Comparison of ENCODE assay signal across 18 mouse cellular contexts in the genomic region with DNA sequence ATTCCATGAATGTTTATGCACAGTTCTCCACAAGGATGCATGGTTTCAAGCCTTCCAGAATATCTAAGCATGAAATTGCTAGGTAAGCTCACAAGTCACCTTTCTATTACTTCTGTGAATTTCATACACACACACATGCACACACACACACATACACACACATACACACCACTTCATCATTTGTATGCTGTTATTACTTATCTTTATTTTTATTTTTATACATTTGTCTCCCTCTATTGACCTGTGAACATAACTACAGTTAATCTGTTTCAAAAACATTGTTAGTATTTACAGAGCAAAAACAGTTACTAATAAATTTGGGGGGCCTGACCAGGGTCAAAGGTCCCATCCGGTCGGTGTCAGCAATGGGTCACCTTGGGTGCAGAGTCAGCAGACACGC.
DNase-seq lines count a peak whose midpoint lies in the region; ATAC-seq lines count a peak whose summit lies in the region.
"Had no signal": no experiment of that assay in that cellular context is flagged by ENCODE, and none has a peak within 500 bp of the region (broad histone marks: within the 10 kb centered on the region; RNA-seq: fewer than 3 reads in every experiment).

No protein-coding gene starts in this region.

- H3K9me3 ChIP-seq in forebrain, embryonic 14.5 days (replicated peaks; ENCODE audit: control insufficient read depth, low read length), result no peaks in the 10 kb centered on the region
- H3K9me3 ChIP-seq in forebrain, embryonic 10.5 days, result no peaks in the 10 kb centered on the region
- H3K9me3 ChIP-seq: heart, embryonic 15.5 days; limb, embryonic 12.5 days; liver, embryonic 13.5 days had no signal

- H3K4me3 ChIP-seq in forebrain, embryonic 14.5 days (ENCODE audit: low read depth, low read length), result no peak overlapping the region
- H3K4me3 ChIP-seq in forebrain, embryonic 10.5 days, result no peak overlapping the region
- H3K4me3 ChIP-seq: heart, adult 2 months; heart, embryonic 15.5 days; limb, embryonic 12.5 days; liver, embryonic 13.5 days had no signal

- peak; percentile 44 for DNase-seq in forebrain, embryonic 14.5 days (ENCODE audit: low spot score)
- DNase-seq in forebrain, embryonic 10.5 days (ENCODE audit: extremely low spot score, low spot score), result no peak
- peak; percentile 2 to 5 for DNase-seq in layer of hippocampus, postnatal 14 days (ENCODE audit: low spot score in 2 of 2)
- no peak for DNase-seq in layer of hippocampus, adult 9-10 months (ENCODE audit: low spot score)
- DNase-seq in right cerebral cortex, postnatal 25 days, result peak; percentile 4
- DNase-seq in right cerebral cortex, postnatal 10 days (ENCODE audit: low spot score in 2 of 2), result no peak
- DNase-seq in urinary bladder, postnatal 4 days (ENCODE audit: low spot score in 2 of 2), result no peak
- DNase-seq in kidney, adult 18-20 months, result no peak
- DNase-seq: cerebellum, adult 9-11 months; gastrocnemius, postnatal 10 days; heart, adult 2 months; kidney, adult 9 months; kidney, postnatal 4 days; liver, embryonic 13.5 days; thymus, postnatal 4 days had no signal

- H3K4me1 ChIP-seq in forebrain, embryonic 14.5 days (ENCODE audit: control insufficient read depth, insufficient read depth, low read length), result no peaks in the 10 kb centered on the region
- H3K4me1 ChIP-seq in forebrain, embryonic 10.5 days, result no peaks in the 10 kb centered on the region
- H3K4me1 ChIP-seq: heart, embryonic 15.5 days; limb, embryonic 12.5 days; liver, embryonic 13.5 days had no signal

- H3K9ac ChIP-seq in forebrain, embryonic 14.5 days (ENCODE audit: low read length), result no peak overlapping the region
- H3K9ac ChIP-seq: heart, embryonic 15.5 days; limb, embryonic 12.5 days; liver, embryonic 13.5 days had no signal

- H3K27ac ChIP-seq in forebrain, embryonic 14.5 days (ENCODE audit: low read depth, low read length), result no peak overlapping the region
- H3K27ac ChIP-seq in forebrain, embryonic 10.5 days, result no peak overlapping the region
- H3K27ac ChIP-seq: heart, adult 2 months; heart, embryonic 15.5 days; limb, embryonic 12.5 days; liver, embryonic 13.5 days had no signal

- 94% methylated on average over 3 of the region's 3 CpGs for WGBS in forebrain, embryonic 14.5 days
- WGBS in forebrain, embryonic 10.5 days, result 93% methylated on average over 3 of the region's 3 CpGs

- H3K27me3 ChIP-seq in forebrain, embryonic 14.5 days (replicated peaks; ENCODE audit: control insufficient read depth, insufficient read depth, low read length), result no peaks in the 10 kb centered on the region
- H3K27me3 ChIP-seq in forebrain, embryonic 10.5 days (ENCODE audit: poor library complexity, severe bottlenecking), result no peaks in the 10 kb centered on the region
- H3K27me3 ChIP-seq: heart, embryonic 15.5 days; limb, embryonic 12.5 days; liver, embryonic 13.5 days had no signal

- no peaks in the 10 kb centered on the region for H3K36me3 ChIP-seq in forebrain, embryonic 14.5 days (ENCODE audit: control insufficient read depth, insufficient read depth, low read length)
- H3K36me3 ChIP-seq in forebrain, embryonic 10.5 days (replicated peaks), result no peaks in the 10 kb centered on the region
- H3K36me3 ChIP-seq: heart, embryonic 15.5 days; limb, embryonic 12.5 days; liver, embryonic 13.5 days had no signal

- ATAC-seq in forebrain, embryonic 14.5 days, result no peak
- ATAC-seq: hindbrain, embryonic 16.5 days had no signal

- H3K4me2 ChIP-seq in forebrain, embryonic 14.5 days (ENCODE audit: low read length), result no peak overlapping the region
- H3K4me2 ChIP-seq: heart, embryonic 15.5 days; limb, embryonic 12.5 days; liver, embryonic 13.5 days had no signal

Comparison
In these comparisons a context has a peak if more than half of its experiments do, and no peak if none do; other contexts are left out.
1. DNase-seq: peak in forebrain, embryonic 14.5 days (single experiment), layer of hippocampus, postnatal 14 days (2 of 2) and right cerebral cortex, postnatal 25 days (single experiment); none in forebrain, embryonic 10.5 days (single experiment), layer of hippocampus, adult 9-10 months (single experiment), right cerebral cortex, postnatal 10 days (0 of 2), urinary bladder, postnatal 4 days (0 of 2) and kidney, adult 18-20 months (single experiment).